Mouse (Mus musculus) splenic B cell, adult 2 months (primary cell): ENCODE results near the gene Slc10a4.

Experiments used
- DNase-seq: peaks from one replicate; pipeline ENCODE4 v3.0.0-alpha.2; 2011; ENCODE audit warnings: low read depth, low spot score
- H3K27me3 ChIP-seq: 2 replicates; pipeline ENCODE4 v1.6.1; 2012; ENCODE audit warnings: mild to moderate bottlenecking, low read length, moderate library complexity, mixed read lengths; ENCODE audit not compliant: control insufficient read depth, poor library complexity, insufficient read depth, severe bottlenecking
- H3K36me3 ChIP-seq: 2 replicates; pipeline ENCODE4 v1.6.1; 2012; ENCODE audit warnings: mild to moderate bottlenecking, low read length, moderate library complexity, mixed read lengths; ENCODE audit not compliant: control insufficient read depth, poor library complexity, insufficient read depth, severe bottlenecking

Gene Slc10a4

DNA sequence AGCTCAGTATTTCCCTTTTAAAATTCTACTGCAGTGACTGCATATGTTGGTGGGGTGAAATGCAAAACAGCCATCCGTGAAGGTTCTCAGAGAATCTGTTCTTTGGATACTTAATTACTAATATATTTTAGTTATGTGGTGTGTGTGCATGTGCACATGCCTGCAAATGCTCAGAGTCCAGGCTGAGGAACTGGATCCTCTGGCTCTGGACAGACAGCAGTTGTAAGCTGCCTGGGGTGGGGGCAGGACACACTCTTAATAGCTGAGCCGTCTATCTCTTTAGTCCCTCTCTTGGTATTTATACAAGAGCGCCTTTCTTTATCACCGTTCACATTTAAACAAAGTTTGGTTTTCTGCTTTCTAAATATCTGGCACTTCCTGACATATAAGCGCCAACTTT, 50.3 kb downstream of the Slc10a4 start:
- no peak for DNase-seq
- no peaks in the 10 kb centered on the region; the same call in 1 of the 2 replicates for H3K27me3 ChIP-seq
- peaks cover 31% of the 10 kb centered on the region for H3K36me3 ChIP-seq

GRCm38 (mm10) chr5:73061506-73062155, 54.9 kb downstream of the Slc10a4 start:
- no peak for DNase-seq
- H3K27me3 ChIP-seq, result no peaks in the 10 kb centered on the region
- peaks cover 16% of the 10 kb centered on the region for H3K36me3 ChIP-seq
